Mouse (Mus musculus) kidney, adult 2 months (tissue): ENCODE results near the gene Ehd3. TPM values are rescaled to one million over a fixed set of nuclear protein-coding genes. Genes with fewer than 3 reads are reported as not detected.
A peak's percentile ranks its signal among the peaks of the same experiment; 100 is the strongest.

ENCODE experiments used
- DNase-seq: peaks from one replicate; pipeline ENCODE4 v3.0.0; 2021
- H3K27ac ChIP-seq: fragments of 200-500 bp; 2 replicates; pipeline ENCODE4 v1.5.1; 2012; ENCODE audit warnings: low read depth, low read length, control low read depth, inconsistent platforms; ENCODE audit not compliant: insufficient read depth
- H3K27me3 ChIP-seq: fragments of 200-500 bp; replicated peaks from 2 replicates; pipeline ENCODE4 v1.6.1; 2012; ENCODE audit warnings: mild to moderate bottlenecking, moderate library complexity, low read length, inconsistent platforms; ENCODE audit not compliant: control insufficient read depth, insufficient read depth
- H3K36me3 ChIP-seq: fragments of 200-500 bp; 2 replicates; pipeline ENCODE4 v1.6.1; 2012; ENCODE audit warnings: mild to moderate bottlenecking, moderate library complexity, low read length, inconsistent platforms; ENCODE audit not compliant: control insufficient read depth, insufficient read depth
- H3K4me1 ChIP-seq: fragments of 200-500 bp; 2 replicates; pipeline ENCODE4 v1.6.1; 2011; ENCODE audit warnings: low read length; ENCODE audit not compliant: control insufficient read depth, insufficient read depth
- H3K4me3 ChIP-seq: fragments of 200-500 bp; 2 replicates; pipeline ENCODE4 v1.5.1; 2011; ENCODE audit warnings: mild to moderate bottlenecking, low read depth, low read length, control low read depth; ENCODE audit not compliant: insufficient read depth
- CTCF ChIP-seq: fragments of 200-500 bp; conservative IDR thresholded peaks from 2 replicates; pipeline ENCODE4 v1.5.1; 2011; ENCODE audit warnings: low read depth, mild to moderate bottlenecking, control low read depth, low read length, moderate library complexity, mixed read lengths; ENCODE audit not compliant: insufficient read depth, insufficient read length
- POLR2A ChIP-seq: fragments of 200-500 bp; IDR thresholded peaks from one replicate; pipeline ENCODE4 v1.6.1; 2011; ENCODE audit warnings: low read depth, low read length, control low read depth
- WGBS: fragments of 180-500 bp; shearing (Covaris S2); methylation state at CpG from one replicate; pipeline ENCODE4 v1.1.7; 2018; 5-methylcytosine and 5-hydroxymethylcytosine counted together
- polyA plus RNA-seq: library from polyadenylated mRNA; depleted of rRNA; stranded (reverse); fragments of >200 nt; gene quantifications from 2 replicates; pipeline ENCODE4 v1.2.3, GENCODE M21; 2012

Ehd3 gene
- polyA plus RNA-seq, 1 experiment: 42.9 TPM

DNA sequence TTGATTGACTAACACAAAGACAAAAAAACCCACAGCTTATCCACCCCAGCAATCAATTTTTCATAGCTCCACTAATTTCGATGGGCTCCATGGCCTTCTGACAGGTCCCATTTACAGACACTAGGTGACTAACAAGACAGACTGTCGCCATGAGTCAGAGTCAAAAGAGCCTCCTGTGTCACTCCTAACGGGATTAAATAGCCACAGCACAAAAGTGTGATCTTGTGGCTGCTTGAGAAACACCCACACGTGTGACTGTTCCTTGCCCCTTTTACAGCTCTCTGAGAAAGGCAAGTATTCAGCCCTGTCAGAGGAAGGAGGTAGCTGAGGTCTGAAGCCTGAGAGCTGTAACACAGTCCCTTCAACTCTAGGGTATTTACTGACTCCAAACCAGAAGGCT lies 49.8 kb downstream of the Ehd3 start:
- H3K27me3 ChIP-seq: no peaks in the 10 kb centered on the region
- no peak for DNase-seq
- WGBS: 71% methylated on average over 4 of the region's 4 CpGs
- 0 out of 2 replicates have a peak overlapping the region, but pooled peaks have one; percentile 18 for H3K27ac ChIP-seq
- TF ChIP-seq POLR2A (no peak), CTCF (no peak)
- no peaks in the 10 kb centered on the region for H3K4me1 ChIP-seq
- no peaks in the 10 kb centered on the region for H3K36me3 ChIP-seq
- no peak overlapping the region for H3K4me3 ChIP-seq

DNA sequence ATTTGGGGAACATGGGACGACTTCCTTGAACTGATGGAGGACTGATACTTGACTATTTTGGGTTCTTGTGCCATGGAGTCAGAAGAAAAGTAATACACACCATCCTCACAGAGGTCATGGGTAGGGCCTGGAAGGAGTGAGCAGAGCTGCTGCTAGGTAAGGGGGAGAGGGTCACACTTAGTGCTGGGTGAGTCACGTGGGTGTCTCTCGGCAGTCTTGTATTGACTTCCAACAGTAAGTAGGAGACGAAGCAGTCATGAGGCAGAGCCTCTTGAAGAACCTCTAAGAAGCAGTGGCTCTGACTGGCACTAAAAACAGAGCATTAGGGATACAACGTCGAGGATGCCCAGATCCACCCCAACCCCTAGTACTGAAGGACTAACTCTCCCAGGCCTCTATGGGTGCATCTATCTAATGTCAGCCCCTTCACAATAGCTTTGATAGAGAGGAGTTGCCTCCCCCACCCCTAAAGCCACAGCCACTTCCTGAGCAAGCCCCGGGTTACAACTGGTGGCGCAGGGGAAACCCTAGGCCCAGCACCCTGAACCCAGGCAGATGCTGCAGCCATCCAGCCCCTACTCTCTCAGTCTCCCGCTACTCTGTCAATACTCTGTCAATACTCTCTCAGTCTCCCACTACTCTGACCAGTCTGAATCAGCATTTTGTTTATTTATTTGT lies 65.2 kb downstream of the Ehd3 start:
- no peak overlapping the region for H3K4me3 ChIP-seq
- DNase-seq: no peak
- TF ChIP-seq POLR2A: no peak
- no peak for TF ChIP-seq CTCF
- H3K27me3 ChIP-seq: no peaks in the 10 kb centered on the region
- WGBS: 92% methylated on average over 9 of the region's 9 CpGs
- H3K4me1 ChIP-seq: no peaks in the 10 kb centered on the region
- no peaks in the 10 kb centered on the region for H3K36me3 ChIP-seq
- no peak overlapping the region for H3K27ac ChIP-seq

DNA sequence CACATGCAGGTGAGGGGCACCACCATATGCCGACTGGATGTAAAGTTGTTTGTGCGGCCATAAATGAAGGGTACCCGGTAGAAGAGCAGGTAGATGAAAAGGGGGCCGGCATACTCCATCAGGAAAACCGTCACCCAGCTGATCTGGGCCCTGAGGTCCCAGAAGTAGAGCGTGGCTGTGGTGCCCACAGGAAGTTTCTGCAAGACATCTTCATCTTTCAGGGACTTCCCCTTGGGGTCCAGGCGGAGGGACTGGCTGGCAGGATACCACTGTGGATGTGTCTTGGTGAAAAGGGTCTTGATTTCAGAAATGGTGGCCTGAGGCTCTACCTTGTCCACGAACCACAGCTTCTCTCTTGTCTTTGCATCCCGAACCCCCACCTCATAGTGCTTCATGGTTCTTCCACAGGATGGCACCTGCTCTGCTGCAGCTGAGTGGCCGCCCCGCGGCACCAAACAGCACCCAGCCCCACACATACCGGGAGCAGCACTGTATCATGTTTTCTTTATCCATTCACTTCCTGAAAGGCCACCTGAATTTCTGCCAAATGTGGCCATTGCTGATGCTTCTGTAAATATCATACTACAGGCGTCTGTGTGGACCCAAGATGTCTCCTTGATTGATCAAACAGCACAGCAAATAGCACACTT lies 67.1 kb downstream of the Ehd3 start:
- Histone ChIP-seq H3K4me3 (no peak overlapping the region), H3K27ac (no peak overlapping the region), H3K27me3 (no peaks in the 10 kb centered on the region), H3K36me3 (no peaks in the 10 kb centered on the region), H3K4me1 (no peaks in the 10 kb centered on the region)
- DNase-seq: no peak
- 92% methylated on average over 14 of the region's 14 CpGs for WGBS
- TF ChIP-seq POLR2A (no peak), CTCF (no peak)

DNA sequence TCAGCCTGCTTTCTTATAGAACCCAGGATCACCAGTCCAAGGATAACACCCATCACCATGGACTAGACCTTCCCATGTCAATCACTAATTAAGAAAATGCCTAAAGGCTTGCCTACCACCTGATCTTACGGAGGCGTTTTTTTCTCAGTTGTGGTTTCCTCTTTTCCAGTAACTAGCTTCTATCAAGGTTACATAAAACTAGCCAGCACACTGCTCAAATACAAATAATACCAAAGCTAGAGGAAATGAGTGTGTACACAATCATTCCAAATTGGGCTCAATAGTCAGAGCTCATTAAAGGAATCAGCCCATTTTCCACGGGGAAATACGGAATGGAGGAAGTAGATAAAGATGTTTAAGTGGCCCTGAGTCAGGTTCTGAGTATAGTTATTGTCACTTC lies 71.3 kb downstream of the Ehd3 start:
- H3K4me3 ChIP-seq: no peak overlapping the region
- no peaks in the 10 kb centered on the region for H3K36me3 ChIP-seq
- TF ChIP-seq CTCF (no peak), POLR2A (no peak)
- no peak overlapping the region for H3K27ac ChIP-seq
- 87% methylated on average over 4 of the region's 4 CpGs for WGBS
- no peak for DNase-seq
- no peaks in the 10 kb centered on the region for H3K27me3 ChIP-seq
- no peaks in the 10 kb centered on the region for H3K4me1 ChIP-seq

DNA sequence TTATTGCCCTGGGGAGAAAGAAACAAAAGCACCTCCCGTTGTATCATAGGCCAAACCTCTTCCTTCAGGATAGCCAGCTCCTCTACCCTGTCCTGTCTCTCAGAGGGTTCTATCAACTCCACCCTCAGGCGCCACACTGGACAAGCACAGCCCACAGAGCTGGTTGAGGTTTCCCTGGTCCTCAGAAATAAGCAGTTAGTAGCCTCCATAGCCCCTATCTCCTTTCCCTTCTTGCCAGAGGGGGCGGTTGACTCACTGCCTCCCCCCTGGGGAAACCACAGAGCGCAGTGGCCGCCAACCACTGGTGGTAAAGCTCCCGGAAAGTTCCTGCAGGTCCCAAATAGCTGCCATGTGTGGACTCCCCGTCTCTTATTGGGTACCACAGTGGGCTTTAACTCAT lies 71.7 kb downstream of the Ehd3 start:
- H3K4me1 ChIP-seq: no peaks in the 10 kb centered on the region
- WGBS: 88% methylated on average over 7 of the region's 7 CpGs
- no peaks in the 10 kb centered on the region for H3K27me3 ChIP-seq
- TF ChIP-seq POLR2A (no peak), CTCF (no peak)
- no peak overlapping the region for H3K4me3 ChIP-seq
- no peaks in the 10 kb centered on the region for H3K36me3 ChIP-seq
- no peak overlapping the region for H3K27ac ChIP-seq
- no peak for DNase-seq

DNA sequence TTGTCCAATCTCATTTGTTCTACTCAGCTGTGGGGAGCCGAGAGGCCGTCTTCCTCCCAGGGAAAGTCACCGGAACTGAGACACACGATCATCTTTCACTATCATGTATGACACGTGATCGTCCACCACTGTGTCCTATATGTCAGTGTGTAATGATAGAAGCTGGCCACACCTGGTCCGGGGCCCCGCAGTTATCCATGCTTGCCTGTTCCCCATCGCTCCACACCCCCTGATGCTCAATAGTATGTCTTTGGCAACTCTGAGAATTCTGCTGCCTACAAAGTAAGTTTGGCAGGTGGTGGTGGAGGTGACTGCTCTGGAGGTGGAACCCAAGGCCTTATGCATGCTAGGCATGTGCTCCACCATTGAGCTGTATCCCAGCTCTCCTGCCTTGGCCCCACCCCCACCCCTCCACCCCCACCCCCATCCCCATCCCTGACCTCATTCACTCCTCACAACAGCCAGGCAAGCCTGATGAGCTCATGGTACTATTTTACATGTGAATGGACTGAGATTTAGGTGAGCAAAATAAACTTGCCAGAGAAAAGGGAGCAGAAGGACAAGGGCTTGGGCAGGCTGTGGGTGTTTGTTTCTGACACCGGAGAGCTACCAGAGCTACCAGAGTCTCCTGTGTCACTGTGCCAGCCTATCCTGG lies 75.5 kb downstream of the Ehd3 start:
- no peak for DNase-seq
- Histone ChIP-seq H3K4me1 (no peaks in the 10 kb centered on the region), H3K4me3 (no peak overlapping the region), H3K36me3 (no peaks in the 10 kb centered on the region), H3K27me3 (no peaks in the 10 kb centered on the region), H3K27ac (no peak overlapping the region)
- TF ChIP-seq CTCF: no peak
- WGBS: 91% methylated on average over 10 of the region's 10 CpGs

DNA sequence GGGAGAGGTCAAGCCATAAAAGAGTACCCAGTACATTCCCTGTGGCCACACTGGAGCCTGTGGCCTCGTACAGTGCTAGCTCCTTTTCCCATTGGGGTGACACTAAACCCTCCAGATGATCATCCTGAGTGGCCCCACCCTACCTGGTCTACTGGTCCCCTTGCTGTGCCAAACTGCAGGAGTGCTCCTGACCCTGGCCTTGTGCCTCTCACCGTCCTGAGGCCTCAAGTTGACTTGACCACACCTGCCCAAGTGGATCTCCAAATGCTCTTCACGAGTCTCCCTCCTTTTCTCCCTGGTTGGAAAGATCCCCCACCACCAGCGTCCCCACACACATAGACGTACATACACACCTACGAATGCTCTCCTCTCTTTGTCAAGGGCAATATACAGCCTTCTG lies 76.4 kb downstream of the Ehd3 start:
- H3K27me3 ChIP-seq: no peaks in the 10 kb centered on the region
- H3K4me3 ChIP-seq: no peak overlapping the region
- TF ChIP-seq POLR2A (no peak), CTCF (no peak)
- no peak for DNase-seq
- no peaks in the 10 kb centered on the region for H3K36me3 ChIP-seq
- no peak overlapping the region for H3K27ac ChIP-seq
- H3K4me1 ChIP-seq: no peaks in the 10 kb centered on the region
- WGBS: 89% methylated on average over 6 of the region's 6 CpGs
